Mouse (Mus musculus) heart, postnatal 0 days (tissue): ENCODE measurements around the gene 1700029J07Rik. TPM values are rescaled to one million over a fixed set of nuclear protein-coding genes. Genes with fewer than 3 reads are reported as not detected.
A peak's percentile ranks its signal among the peaks of the same experiment; 100 is the strongest.

Source experiments
- ATAC-seq: fragments of 200-750 bp; cut with Nextera tagmentation; 2 replicates; pipeline ENCODE4 v1.8.0; 2017; ENCODE audit warnings: low read depth, moderate number of reproducible peaks, moderate library complexity; ENCODE audit not compliant: insufficient read depth
- DNase-seq: peaks from one replicate; pipeline ENCODE4 v3.0.0-alpha.2; 2016; ENCODE audit warnings: low spot score
- H3K27ac ChIP-seq: fragments of 300-500 bp; sonication (generic); 2 replicates; pipeline ENCODE4 v1.5.1; 2014; ENCODE audit warnings: low read depth, mild to moderate bottlenecking
- H3K27me3 ChIP-seq: fragments of 300-500 bp; sonication (generic); 2 replicates; pipeline ENCODE4 v1.6.1; 2014; ENCODE audit warnings: low read length, mixed read lengths; ENCODE audit not compliant: control insufficient read depth, insufficient read depth
- H3K36me3 ChIP-seq: fragments of 300-500 bp; sonication (generic); replicated peaks from 2 replicates; pipeline ENCODE4 v1.6.1; 2014; ENCODE audit warnings: low read length, mixed read lengths; ENCODE audit not compliant: control insufficient read depth, insufficient read depth
- H3K4me1 ChIP-seq: fragments of 300-500 bp; sonication (generic); 2 replicates; pipeline ENCODE4 v1.6.1; 2014; ENCODE audit warnings: antibody characterized with exemption; ENCODE audit not compliant: control insufficient read depth, insufficient read depth
- H3K4me2 ChIP-seq: fragments of 300-500 bp; sonication (generic); 2 replicates; pipeline ENCODE4 v1.6.1; 2014; ENCODE audit warnings: low read depth, mild to moderate bottlenecking, low read length, moderate library complexity
- H3K4me3 ChIP-seq: fragments of 300-500 bp; sonication (generic); 2 replicates; pipeline ENCODE4 v1.5.1; 2014; ENCODE audit warnings: low read depth, low read length
- H3K9ac ChIP-seq: fragments of 300-500 bp; sonication (generic); replicated peaks from 2 replicates; pipeline ENCODE4 v1.6.1; 2014; ENCODE audit warnings: low read depth, low read length, mixed read lengths
- H3K9me3 ChIP-seq: fragments of 300-500 bp; sonication (generic); replicated peaks from 2 replicates; pipeline ENCODE4 v1.6.1; 2016; ENCODE audit warnings: low read length; ENCODE audit not compliant: control insufficient read depth
- CTCF ChIP-seq: IDR thresholded peaks from 2 replicates; pipeline ENCODE4 v1.5.1; 2016; ENCODE audit warnings: antibody characterized with exemption, control low read depth, low read depth
- EP300 ChIP-seq: IDR thresholded peaks from 2 replicates; pipeline ENCODE4 v1.6.1; 2016; ENCODE audit warnings: antibody characterized with exemption, low read depth
- WGBS: fragments of 180-500 bp; shearing (Covaris S2); extraction: QIAGEN DNeasy Blood & Tissue Kit; methylation state at CpG from one replicate; pipeline ENCODE4 v1.1.7; 2014; 5-methylcytosine and 5-hydroxymethylcytosine counted together
- polyA plus RNA-seq: library from polyadenylated mRNA; unstranded; fragments of >200 nt; fragmentation: Nextera tagmentation; extraction: Ambion mirVana; gene quantifications from 2 replicates; pipeline ENCODE4 v1.2.1, GENCODE M21; 2015
- total RNA-seq: library from RNA; depleted of rRNA; stranded (reverse); fragments of >200 nt; gene quantifications from 2 replicates; pipeline ENCODE4 v1.2.3, GENCODE M21; 2014; ENCODE audit warnings: low replicate concordance

1700029J07Rik gene
- total and polyA plus RNA-seq, 2 experiments from 2014 or later, result 1.3 TPM; not detected in 1

- DNase-seq, result peak; percentile 51
- H3K4me2 ChIP-seq, result peak overlapping the region; percentile 65
- H3K4me3 ChIP-seq, result peak overlapping the region; percentile 34
- H3K9me3 ChIP-seq, result no peaks in the 10 kb centered on the region
- ATAC-seq, result peak; percentile 84
- peaks cover 20% of the 10 kb centered on the region for H3K4me1 ChIP-seq
- WGBS, result 49% methylated on average over 2 of the region's 2 CpGs
- H3K27ac ChIP-seq, result peak overlapping the region; percentile 77
- H3K36me3 ChIP-seq, result no peaks in the 10 kb centered on the region
- TF ChIP-seq EP300 (no peak), CTCF (no peak)
- H3K27me3 ChIP-seq, result no peaks in the 10 kb centered on the region
- H3K9ac ChIP-seq, result peak overlapping the region; percentile 47
These were observed 35.3 kb upstream of the 1700029J07Rik start for GRCm38 (mm10) chr8:46010306-46010705.

GRCm38 (mm10) chr8:46007050-46007672 is 32.1 kb upstream of the 1700029J07Rik start:
- peaks cover 24% of the 10 kb centered on the region for H3K4me1 ChIP-seq
- ATAC-seq (no peak), DNase-seq (no peak)
- no peak overlapping the region for H3K4me2 ChIP-seq
- 83% methylated on average over 3 of the region's 3 CpGs for WGBS
- TF ChIP-seq CTCF (no peak), EP300 (no peak)
- H3K4me3 ChIP-seq, result no peak overlapping the region
- no peak overlapping the region for H3K9ac ChIP-seq
- H3K27ac ChIP-seq, result no peak overlapping the region
- no peaks in the 10 kb centered on the region for H3K9me3 ChIP-seq
- H3K27me3 ChIP-seq, result no peaks in the 10 kb centered on the region
- no peaks in the 10 kb centered on the region for H3K36me3 ChIP-seq

- H3K9me3 ChIP-seq, result no peaks in the 10 kb centered on the region
- ATAC-seq (peak; percentile 49; the same call in 1 of the 2 replicates), DNase-seq (peak; percentile 31)
- H3K4me3 ChIP-seq, result no peak within 1 kb of the TSS
- H3K4me2 ChIP-seq, result peak within 1 kb of the TSS; percentile 29
- TF ChIP-seq EP300 (no peak), CTCF (no peak)
- 24% methylated on average over 4 of the region's 4 CpGs for WGBS
- no peak within 1 kb of the TSS for H3K9ac ChIP-seq
- peaks cover 18% of the 10 kb centered on the region for H3K4me1 ChIP-seq
- H3K36me3 ChIP-seq, result no peaks in the 10 kb centered on the region
- peak within 1 kb of the TSS; percentile 68 for H3K27ac ChIP-seq
- no peaks in the 10 kb centered on the region for H3K27me3 ChIP-seq
These were observed 30.5 kb upstream of the 1700029J07Rik start, which contains the start of gene Ankrd37 for GRCm38 (mm10) chr8:46005596-46005995. Gene Ankrd37 (minus strand): TSS chr8:46005707.

GRCm38 (mm10) chr8:45999784-46000705 is 25.0 kb upstream of the 1700029J07Rik start:
- TF ChIP-seq CTCF (no peak), EP300 (no peak)
- Histone ChIP-seq H3K9me3 (no peaks in the 10 kb centered on the region), H3K27ac (peak overlapping the region; percentile 98), H3K9ac (peak overlapping the region; percentile 75), H3K27me3 (no peaks in the 10 kb centered on the region), H3K36me3 (peaks cover 23% of the 10 kb centered on the region), H3K4me1 (peaks cover 12% of the 10 kb centered on the region), H3K4me3 (peak overlapping the region; percentile 57), H3K4me2 (peak overlapping the region; percentile 75)
- ATAC-seq (peak; percentile 99), DNase-seq (peak; percentile 97)
- WGBS, result 4% methylated on average over 55 of the region's 55 CpGs

GRCm38 (mm10) chr8:45999138-45999783 is 24.2 kb upstream of the 1700029J07Rik start, which contains the start of gene Lrp2bp:
Gene Lrp2bp (plus strand): TSS chr8:45999303.
- H3K9me3 ChIP-seq, result no peaks in the 10 kb centered on the region
- peak within 1 kb of the TSS; percentile 98 for H3K27ac ChIP-seq
- DNase-seq (no peak), ATAC-seq (no peak)
- H3K27me3 ChIP-seq, result no peaks in the 10 kb centered on the region
- peak within 1 kb of the TSS; percentile 57 for H3K4me3 ChIP-seq
- TF ChIP-seq EP300 (no peak), CTCF (no peak)
- peaks cover 23% of the 10 kb centered on the region for H3K36me3 ChIP-seq
- 2% methylated on average over 22 of the region's 22 CpGs for WGBS
- H3K4me2 ChIP-seq, result peak within 1 kb of the TSS; percentile 75
- H3K9ac ChIP-seq, result peak within 1 kb of the TSS; percentile 75
- H3K4me1 ChIP-seq, result peaks cover 10% of the 10 kb centered on the region; the same call in 1 of the 2 replicates
